Mouse (Mus musculus): ENCODE results near the gene Glra1. TPM values are rescaled to one million over a fixed set of nuclear protein-coding genes. Genes with fewer than 3 reads are reported as not detected.
A peak's percentile ranks its signal among the peaks of the same experiment; 100 is the strongest.

The Glra1 gene
- polyA plus RNA-seq, 1 experiment from 2014 or later, result not detected

DNA sequence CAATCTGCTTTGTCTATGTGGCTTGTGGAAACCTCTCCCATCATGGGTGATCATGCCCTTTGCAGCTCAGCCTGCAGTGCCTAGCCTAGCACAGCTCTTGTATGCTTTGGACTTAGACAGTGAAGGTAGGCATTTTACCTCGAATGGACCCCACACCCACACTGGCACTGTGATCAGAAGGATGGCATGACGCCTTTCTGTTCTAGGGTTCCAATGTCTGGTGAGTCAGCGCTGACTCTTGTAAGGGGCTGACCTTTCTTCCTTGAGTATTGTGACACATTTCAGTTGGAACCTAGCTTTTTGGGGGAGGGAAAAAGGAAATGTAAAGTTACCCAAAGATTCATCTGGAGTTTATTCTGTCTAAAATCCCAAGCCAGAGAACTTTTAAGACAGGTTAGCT is 102.5 kb downstream of the Glra1 start:
- H3K27ac ChIP-seq, result no peak overlapping the region
- peaks cover 26% of the 10 kb centered on the region for H3K36me3 ChIP-seq
- H3K9me3 ChIP-seq, result no peaks in the 10 kb centered on the region
- H3K4me1 ChIP-seq, result no peaks in the 10 kb centered on the region
- no peak overlapping the region for H3K9ac ChIP-seq
- no peak for ATAC-seq (ENCODE audit: insufficient number of reproducible peaks, insufficient read depth, low FRiP score, low TSS enrichment)
- no peak overlapping the region for H3K4me3 ChIP-seq
- no peaks in the 10 kb centered on the region for H3K27me3 ChIP-seq
- WGBS, result 88% methylated on average over 3 of the region's 3 CpGs
- H3K4me2 ChIP-seq (replicated peaks), result no peak overlapping the region

DNA sequence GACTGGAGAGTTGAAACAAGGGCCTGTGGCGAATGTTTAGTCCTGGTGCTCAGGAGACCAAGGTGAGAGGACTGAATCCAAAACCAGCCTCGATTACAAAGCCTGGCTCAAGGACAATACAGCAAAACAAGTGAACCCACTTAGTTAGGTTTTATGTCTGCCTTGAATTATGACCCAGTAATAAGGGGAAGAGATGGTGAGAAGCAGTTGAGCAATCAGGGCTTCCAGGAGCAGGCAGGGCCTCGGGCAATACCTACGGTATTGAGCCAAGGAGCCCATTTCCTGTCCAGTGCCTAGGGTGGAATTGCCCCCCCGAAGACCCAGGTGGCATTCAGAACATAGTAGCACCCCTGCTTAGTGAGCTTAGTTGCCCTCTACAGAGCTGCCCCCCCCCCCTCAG is 105.1 kb downstream of the Glra1 start:
- Histone ChIP-seq H3K27ac (no peak overlapping the region), H3K4me2 (replicated peaks) (no peak overlapping the region), H3K36me3 (peaks cover 43% of the 10 kb centered on the region), H3K27me3 (no peaks in the 10 kb centered on the region), H3K4me3 (no peak overlapping the region), H3K4me1 (no peaks in the 10 kb centered on the region), H3K9me3 (no peaks in the 10 kb centered on the region), H3K9ac (no peak overlapping the region)
- ATAC-seq (ENCODE audit: insufficient number of reproducible peaks, insufficient read depth, low FRiP score, low TSS enrichment), result no peak
- WGBS, result 76% methylated on average over 5 of the region's 5 CpGs

DNA sequence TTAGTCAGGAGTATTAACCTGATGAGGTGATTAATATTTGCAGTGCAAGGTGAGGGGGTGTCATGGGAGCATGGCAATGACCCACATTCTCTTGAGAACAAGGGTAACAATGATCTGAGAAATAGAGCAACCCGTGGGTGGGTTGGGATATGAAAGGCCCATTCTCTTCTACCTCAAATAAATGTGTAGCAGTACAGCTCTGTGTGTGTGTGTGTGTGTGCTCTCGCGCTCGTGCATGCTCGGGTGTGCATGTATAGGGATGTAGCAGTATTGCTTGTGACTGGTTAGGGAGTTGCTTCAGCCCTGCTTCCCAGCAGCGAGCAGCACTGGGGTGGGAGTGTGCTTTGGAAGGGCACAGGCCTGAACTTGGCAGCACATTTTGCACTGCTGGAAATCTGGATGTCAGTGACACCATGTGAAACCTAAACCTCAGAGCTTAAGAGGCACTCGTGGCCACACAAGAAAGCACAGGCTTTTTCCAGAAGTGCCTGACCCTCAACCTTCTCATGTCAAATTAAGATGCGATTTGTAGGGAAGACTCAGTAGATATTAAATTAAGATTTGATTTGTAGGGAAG is 106.0 kb downstream of the Glra1 start:
- H3K9me3 ChIP-seq, result no peaks in the 10 kb centered on the region
- no peak overlapping the region for H3K9ac ChIP-seq
- no peak overlapping the region for H3K4me2 ChIP-seq (replicated peaks)
- peaks cover 46% of the 10 kb centered on the region for H3K36me3 ChIP-seq
- no peak overlapping the region for H3K27ac ChIP-seq
- H3K4me1 ChIP-seq, result no peaks in the 10 kb centered on the region
- WGBS, result 82% methylated on average over 8 of the region's 8 CpGs
- no peak overlapping the region for H3K4me3 ChIP-seq
- no peak; the same call in 1 of the 2 replicates for ATAC-seq (ENCODE audit: insufficient number of reproducible peaks, insufficient read depth, low FRiP score, low TSS enrichment)
- H3K27me3 ChIP-seq, result no peaks in the 10 kb centered on the region

DNA sequence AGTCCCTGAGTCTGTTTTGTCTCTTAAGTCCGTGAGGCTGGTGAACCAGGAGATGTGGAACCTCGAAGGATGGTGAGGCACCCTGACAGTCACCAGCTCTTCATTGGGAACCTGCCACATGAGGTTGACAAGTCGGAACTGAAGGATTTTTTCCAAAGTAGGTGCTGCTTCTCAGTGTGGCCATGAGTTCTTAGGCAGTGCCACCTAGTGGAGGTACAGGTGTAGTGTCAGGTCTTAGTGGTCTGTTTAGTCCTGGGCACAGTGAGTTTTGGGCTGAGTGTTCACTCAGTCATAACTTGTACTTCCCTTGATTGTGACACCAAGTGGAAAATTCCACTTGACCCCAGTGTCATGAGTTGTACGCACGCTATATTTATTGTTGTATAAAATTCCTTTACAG is 110.1 kb downstream of the Glra1 start:
- H3K36me3 ChIP-seq, result peaks cover 82% of the 10 kb centered on the region
- no peak overlapping the region for H3K27ac ChIP-seq
- 73% methylated on average over 5 of the region's 5 CpGs for WGBS
- H3K27me3 ChIP-seq, result no peaks in the 10 kb centered on the region
- no peaks in the 10 kb centered on the region for H3K9me3 ChIP-seq
- ATAC-seq (ENCODE audit: insufficient number of reproducible peaks, insufficient read depth, low FRiP score, low TSS enrichment), result no peak
- no peak overlapping the region for H3K4me2 ChIP-seq (replicated peaks)
- H3K4me1 ChIP-seq, result no peaks in the 10 kb centered on the region
- H3K9ac ChIP-seq, result no peak overlapping the region
- no peak overlapping the region for H3K4me3 ChIP-seq

DNA sequence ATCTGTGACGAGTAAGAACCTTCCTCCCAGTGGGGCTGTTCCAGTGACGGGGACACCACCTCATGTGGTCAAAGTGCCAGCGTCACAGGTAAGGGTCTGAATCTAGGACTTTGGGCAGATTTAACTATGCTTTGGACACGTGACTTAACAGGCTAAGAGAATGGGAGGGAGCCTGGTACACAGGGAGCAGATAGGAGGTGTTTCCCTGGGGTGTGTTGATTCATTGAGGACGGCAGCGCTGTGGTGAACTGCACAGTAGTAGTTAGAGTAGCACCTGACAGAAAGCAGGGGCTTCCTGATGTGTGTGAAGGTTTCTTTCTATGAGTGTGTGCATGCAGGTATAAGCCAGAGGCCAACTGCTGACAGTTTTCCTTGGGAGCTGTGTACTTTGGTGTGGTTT is 111.8 kb downstream of the Glra1 start:
- H3K4me3 ChIP-seq, result no peak overlapping the region
- no peaks in the 10 kb centered on the region for H3K9me3 ChIP-seq
- H3K36me3 ChIP-seq, result peaks cover 83% of the 10 kb centered on the region
- no peaks in the 10 kb centered on the region for H3K27me3 ChIP-seq
- no peaks in the 10 kb centered on the region for H3K4me1 ChIP-seq
- ATAC-seq (ENCODE audit: insufficient number of reproducible peaks, insufficient read depth, low FRiP score, low TSS enrichment), result no peak
- 88% methylated on average over 6 of the region's 6 CpGs for WGBS
- H3K9ac ChIP-seq, result no peak overlapping the region
- H3K27ac ChIP-seq, result no peak overlapping the region
- H3K4me2 ChIP-seq (replicated peaks), result no peak overlapping the region

DNA sequence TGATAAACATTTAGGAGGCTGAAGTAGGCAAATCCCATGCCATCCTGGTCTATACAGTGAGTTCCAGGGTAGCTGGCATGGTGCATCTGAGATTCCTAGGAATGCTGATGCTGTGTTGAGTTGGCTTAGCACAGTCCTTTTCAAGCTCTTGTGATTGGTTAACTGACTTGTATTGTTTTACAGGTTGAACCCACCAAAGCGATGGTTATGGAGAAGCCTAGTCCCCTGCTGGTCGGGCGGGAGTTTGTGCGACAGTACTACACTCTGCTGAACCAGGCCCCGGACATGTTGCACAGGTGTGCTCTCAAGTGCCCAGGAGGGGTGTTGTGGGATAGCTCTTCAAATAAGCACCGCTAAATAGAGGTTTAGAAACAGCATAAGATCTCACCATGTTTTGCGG is 122.6 kb downstream of the Glra1 start:
- Histone ChIP-seq H3K4me2 (replicated peaks) (no peak overlapping the region), H3K27ac (no peak overlapping the region), H3K9ac (no peak overlapping the region), H3K4me3 (no peak overlapping the region), H3K27me3 (no peaks in the 10 kb centered on the region), H3K36me3 (peaks cover 69% of the 10 kb centered on the region), H3K9me3 (no peaks in the 10 kb centered on the region), H3K4me1 (no peaks in the 10 kb centered on the region)
- WGBS, result 96% methylated on average over 7 of the region's 7 CpGs
- no peak for ATAC-seq (ENCODE audit: insufficient number of reproducible peaks, insufficient read depth, low FRiP score, low TSS enrichment)

DNA sequence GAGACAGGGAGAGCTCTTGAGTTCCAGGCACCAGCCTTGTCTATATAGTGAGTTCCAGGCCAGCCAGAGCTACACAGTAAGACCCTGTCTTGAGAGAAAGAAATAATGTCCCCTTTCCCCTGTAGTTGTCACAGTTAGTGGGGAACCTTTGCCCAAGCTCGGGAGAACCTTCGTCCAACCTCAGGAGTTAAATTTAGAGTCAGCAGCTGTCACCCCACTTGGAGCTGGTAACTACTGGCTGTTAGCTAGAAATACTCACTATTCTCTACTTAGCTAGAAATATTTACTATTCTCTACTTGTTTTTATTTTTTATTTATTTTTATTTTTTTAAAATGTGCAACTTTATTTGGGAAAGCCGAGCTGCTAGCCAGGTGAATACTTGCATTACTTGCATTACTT is 134.8 kb downstream of the Glra1 start:
- Histone ChIP-seq H3K4me3 (no peak overlapping the region), H3K9ac (no peak overlapping the region), H3K27me3 (no peaks in the 10 kb centered on the region), H3K9me3 (no peaks in the 10 kb centered on the region), H3K27ac (no peak overlapping the region), H3K36me3 (peaks cover 25% of the 10 kb centered on the region), H3K4me1 (peaks cover 14% of the 10 kb centered on the region), H3K4me2 (replicated peaks) (no peak overlapping the region)
- no peak for ATAC-seq (ENCODE audit: insufficient number of reproducible peaks, insufficient read depth, low FRiP score, low TSS enrichment)
- 91% methylated on average over 3 of the region's 3 CpGs for WGBS

DNA sequence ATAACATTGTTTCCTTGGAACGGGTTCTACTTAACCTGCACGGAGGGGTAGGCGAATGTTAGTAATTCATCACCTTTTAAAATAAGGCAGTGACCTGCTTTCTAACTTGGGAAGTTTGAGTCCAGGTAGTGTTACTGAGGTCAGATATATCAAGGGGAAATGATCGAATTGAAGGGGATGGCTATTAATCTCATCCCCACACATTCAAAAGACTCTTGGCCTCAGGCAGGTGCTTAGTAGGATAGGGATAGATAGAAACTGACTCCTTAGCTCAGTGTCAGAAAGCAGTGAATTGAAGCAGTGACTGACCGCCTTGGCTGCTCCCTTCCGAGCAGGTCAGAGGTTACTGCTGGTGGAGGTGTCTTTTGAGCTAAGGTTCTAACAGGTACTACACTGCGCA is 136.5 kb downstream of the Glra1 start:
- no peak for ATAC-seq (ENCODE audit: insufficient number of reproducible peaks, insufficient read depth, low FRiP score, low TSS enrichment)
- H3K9me3 ChIP-seq, result no peaks in the 10 kb centered on the region
- no peaks in the 10 kb centered on the region for H3K27me3 ChIP-seq
- H3K9ac ChIP-seq, result no peak overlapping the region
- H3K4me1 ChIP-seq, result peaks cover 17% of the 10 kb centered on the region
- peak overlapping the region; percentile 99 for H3K4me3 ChIP-seq
- no peak overlapping the region for H3K27ac ChIP-seq
- H3K4me2 ChIP-seq (replicated peaks), result peak overlapping the region; percentile 67
- WGBS, result 93% methylated on average over 7 of the region's 7 CpGs
- peaks cover 25% of the 10 kb centered on the region for H3K36me3 ChIP-seq

DNA sequence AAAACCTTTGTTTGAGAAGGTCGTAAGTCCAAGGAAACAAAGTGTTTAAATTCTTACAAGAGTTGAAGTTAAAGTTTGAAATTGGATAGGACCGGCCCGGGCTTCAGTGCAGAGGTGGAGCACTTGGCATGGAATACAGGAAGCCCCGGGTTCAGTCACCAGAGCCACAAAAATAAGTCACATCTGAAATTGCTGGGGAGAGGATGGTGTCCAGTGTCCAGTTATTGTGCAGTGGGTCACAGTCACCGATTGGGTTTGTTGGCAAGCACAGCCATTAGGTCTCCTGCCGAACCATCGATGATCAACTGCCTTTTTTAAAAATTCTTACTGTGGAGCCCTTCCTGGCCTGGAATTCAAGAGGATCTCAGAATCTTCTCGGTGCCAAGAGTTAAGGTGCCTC is 137.2 kb downstream of the Glra1 start:
- 56% methylated on average over 8 of the region's 8 CpGs for WGBS
- Histone ChIP-seq H3K4me3 (peak overlapping the region; percentile 99), H3K27me3 (no peaks in the 10 kb centered on the region), H3K4me2 (replicated peaks) (peak overlapping the region; percentile 67), H3K4me1 (peaks cover 17% of the 10 kb centered on the region), H3K36me3 (peaks cover 25% of the 10 kb centered on the region), H3K9me3 (no peaks in the 10 kb centered on the region), H3K9ac (peak overlapping the region; percentile 50), H3K27ac (no peak overlapping the region)
- no peak for ATAC-seq (ENCODE audit: insufficient number of reproducible peaks, insufficient read depth, low FRiP score, low TSS enrichment)

DNA sequence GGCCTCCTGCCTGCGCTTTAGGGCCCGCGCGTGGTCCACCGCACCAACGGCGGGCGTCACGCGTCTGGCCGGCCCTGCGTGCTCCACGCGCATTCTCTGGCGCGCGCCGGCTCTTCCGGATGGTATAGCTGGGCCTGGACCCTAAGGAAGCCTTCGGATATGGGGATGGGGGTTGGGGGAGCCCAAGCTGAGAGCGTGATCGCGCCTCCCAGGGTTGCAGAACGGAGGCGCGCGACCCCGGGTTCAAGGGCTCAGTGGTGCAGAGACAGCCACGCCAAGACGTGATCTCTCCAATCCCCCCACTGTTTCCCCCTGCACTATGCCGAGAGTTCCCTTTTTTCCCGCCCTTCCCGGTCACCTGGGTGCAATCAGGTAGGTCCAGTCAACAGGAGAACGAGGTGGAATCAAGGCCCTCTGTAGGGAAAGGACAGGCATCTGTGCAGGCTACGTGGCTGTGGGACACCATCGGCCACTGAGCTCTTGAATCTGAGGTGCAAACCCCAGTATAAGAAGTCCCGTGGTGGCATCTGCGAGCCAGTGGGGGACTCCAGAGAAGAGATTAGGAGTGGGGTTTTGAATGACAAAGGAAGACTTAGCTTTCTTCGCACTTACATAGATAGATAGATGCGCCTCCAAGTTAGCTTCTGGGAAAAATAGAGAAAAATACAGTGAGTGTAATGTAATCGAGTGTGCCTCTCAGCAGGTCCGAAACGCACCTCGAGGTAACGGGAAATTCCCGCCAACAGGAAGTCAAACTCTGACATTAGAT is 137.9 kb downstream of the Glra1 start:
- H3K9ac ChIP-seq, result peak overlapping the region; percentile 98
- no peaks in the 10 kb centered on the region for H3K9me3 ChIP-seq
- ATAC-seq (ENCODE audit: insufficient number of reproducible peaks, insufficient read depth, low FRiP score, low TSS enrichment), result no peak; the same call in 1 of the 2 replicates
- H3K27ac ChIP-seq, result peak overlapping the region; percentile 92
- H3K4me3 ChIP-seq, result peak overlapping the region; percentile 99
- H3K36me3 ChIP-seq, result peaks cover 25% of the 10 kb centered on the region
- peaks cover 17% of the 10 kb centered on the region for H3K4me1 ChIP-seq
- no peaks in the 10 kb centered on the region for H3K27me3 ChIP-seq
- under 1% methylated on average over 46 of the region's 46 CpGs for WGBS
- peak overlapping the region; percentile 67 for H3K4me2 ChIP-seq (replicated peaks)

DNA sequence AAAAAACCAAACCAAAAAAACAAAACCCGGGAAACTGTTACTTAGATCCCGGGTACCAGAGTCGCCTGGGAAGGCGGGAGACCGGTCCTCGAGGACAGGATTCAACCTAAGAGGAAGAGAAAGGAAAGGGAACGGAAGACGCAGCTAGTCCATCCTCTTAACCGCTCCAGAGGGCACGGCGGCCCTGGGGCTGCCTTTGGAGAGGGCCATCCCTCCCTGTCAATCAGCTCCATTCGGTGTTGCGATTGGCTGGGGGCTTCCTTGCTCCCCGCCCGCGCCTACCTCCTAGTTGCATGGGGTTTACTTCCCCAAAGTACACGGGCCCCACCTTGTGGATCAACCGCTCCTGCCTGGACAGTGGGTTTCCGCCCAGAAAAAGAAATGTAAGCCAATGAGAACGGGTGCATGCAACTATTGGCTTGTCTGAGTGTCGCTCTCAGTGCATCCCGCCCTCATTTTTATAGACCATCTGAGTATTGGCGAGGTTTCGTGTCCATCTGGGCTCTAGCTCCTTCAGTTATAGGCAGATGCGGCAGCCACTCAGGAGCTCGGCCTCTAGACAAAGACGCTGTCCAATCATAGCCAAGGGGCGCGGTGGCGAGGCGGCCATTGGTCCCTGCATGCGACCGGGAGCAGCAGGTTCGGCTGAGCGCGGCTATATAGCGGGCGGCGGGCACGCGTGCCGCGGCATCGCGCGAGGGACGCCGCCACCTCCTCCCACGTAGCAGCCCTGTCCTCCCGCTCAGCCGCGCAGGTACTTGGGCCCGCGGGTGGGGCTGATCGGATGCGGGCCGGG is 138.8 kb downstream of the Glra1 start, which contains the start of gene G3bp1:
Gene G3bp1, plus strand, starts transcription at position 638 of the 796 bp plus-strand sequence.
- under 1% methylated on average over 57 of the region's 57 CpGs for WGBS
- Histone ChIP-seq H3K9me3 (no peaks in the 10 kb centered on the region), H3K9ac (peak within 1 kb of the TSS; percentile 98), H3K36me3 (peaks cover 20% of the 10 kb centered on the region), H3K4me2 (replicated peaks) (peak within 1 kb of the TSS; percentile 67), H3K4me1 (peaks cover 17% of the 10 kb centered on the region), H3K4me3 (peak within 1 kb of the TSS; percentile 99), H3K27ac (peak within 1 kb of the TSS; percentile 92), H3K27me3 (no peaks in the 10 kb centered on the region)
- ATAC-seq (ENCODE audit: insufficient number of reproducible peaks, insufficient read depth, low FRiP score, low TSS enrichment), result peak; percentile 99

Measured in embryonic facial prominence, embryonic 12.5 days (tissue).